Mouse (Mus musculus) lung, postnatal 0 days (tissue): Measurements from ENCODE around the gene Stxbp6. TPM values are rescaled to one million over a fixed set of nuclear protein-coding genes. Genes with fewer than 3 reads are reported as not detected.

Source experiments
- ATAC-seq: fragments of 200-750 bp; cut with Nextera tagmentation; 2 replicates; pipeline ENCODE4 v1.8.0; 2017; ENCODE audit warnings: moderate library complexity
- DNase-seq: peaks from one replicate; pipeline ENCODE4 v3.0.0-alpha.2; 2016; ENCODE audit warnings: low spot score
- H3K27ac ChIP-seq: fragments of 300-500 bp; sonication (generic); 2 replicates; pipeline ENCODE4 v1.5.1; 2014; ENCODE audit warnings: antibody characterized with exemption, mild to moderate bottlenecking, low read length, mixed read lengths
- H3K27me3 ChIP-seq: fragments of 300-500 bp; sonication (generic); replicated peaks from 2 replicates; pipeline ENCODE4 v1.6.1; 2014; ENCODE audit warnings: low read length, mixed read lengths; ENCODE audit not compliant: insufficient read depth
- H3K36me3 ChIP-seq: fragments of 300-500 bp; sonication (generic); 2 replicates; pipeline ENCODE4 v1.6.1; 2014; ENCODE audit warnings: low read length, mixed read lengths; ENCODE audit not compliant: insufficient read depth
- H3K4me1 ChIP-seq: fragments of 300-500 bp; sonication (generic); 2 replicates; pipeline ENCODE4 v1.6.1; 2014; ENCODE audit warnings: antibody characterized with exemption, low read depth, low read length, mixed read lengths; ENCODE audit not compliant: insufficient read depth
- H3K4me2 ChIP-seq: fragments of 300-500 bp; sonication (generic); replicated peaks from 2 replicates; pipeline ENCODE4 v1.6.1; 2014; ENCODE audit warnings: low read depth, mild to moderate bottlenecking, low read length, moderate library complexity, mixed read lengths
- H3K4me3 ChIP-seq: fragments of 300-500 bp; sonication (generic); 2 replicates; pipeline ENCODE4 v1.5.1; 2014; ENCODE audit warnings: low read depth, low read length
- H3K9ac ChIP-seq: fragments of 300-500 bp; sonication (generic); replicated peaks from 2 replicates; pipeline ENCODE4 v1.6.1; 2014; ENCODE audit warnings: low read depth, mild to moderate bottlenecking
- H3K9me3 ChIP-seq: fragments of 300-500 bp; sonication (generic); 2 replicates; pipeline ENCODE4 v1.6.1; 2016; ENCODE audit warnings: low read length, mixed read lengths
- CTCF ChIP-seq: IDR thresholded peaks from 2 replicates; pipeline ENCODE4 v1.5.1; 2016; ENCODE audit warnings: antibody characterized with exemption, mild to moderate bottlenecking
- EP300 ChIP-seq: IDR thresholded peaks from 2 replicates; pipeline ENCODE4 v1.6.1; 2016; ENCODE audit warnings: antibody characterized with exemption, mild to moderate bottlenecking, control low read depth
- WGBS: fragments of 180-500 bp; shearing (Covaris S2); extraction: QIAGEN DNeasy Blood & Tissue Kit; methylation state at CpG from one replicate; pipeline ENCODE4 v1.1.7; 2014; 5-methylcytosine and 5-hydroxymethylcytosine counted together
- polyA plus RNA-seq: library from polyadenylated mRNA; unstranded; fragments of >200 nt; fragmentation: Nextera tagmentation; extraction: Ambion mirVana; gene quantifications from 2 replicates; pipeline ENCODE4 v1.2.1, GENCODE M21; 2015

The Stxbp6 gene
- polyA plus RNA-seq, 1 experiment from 2014 or later: 22.1 TPM

DNA sequence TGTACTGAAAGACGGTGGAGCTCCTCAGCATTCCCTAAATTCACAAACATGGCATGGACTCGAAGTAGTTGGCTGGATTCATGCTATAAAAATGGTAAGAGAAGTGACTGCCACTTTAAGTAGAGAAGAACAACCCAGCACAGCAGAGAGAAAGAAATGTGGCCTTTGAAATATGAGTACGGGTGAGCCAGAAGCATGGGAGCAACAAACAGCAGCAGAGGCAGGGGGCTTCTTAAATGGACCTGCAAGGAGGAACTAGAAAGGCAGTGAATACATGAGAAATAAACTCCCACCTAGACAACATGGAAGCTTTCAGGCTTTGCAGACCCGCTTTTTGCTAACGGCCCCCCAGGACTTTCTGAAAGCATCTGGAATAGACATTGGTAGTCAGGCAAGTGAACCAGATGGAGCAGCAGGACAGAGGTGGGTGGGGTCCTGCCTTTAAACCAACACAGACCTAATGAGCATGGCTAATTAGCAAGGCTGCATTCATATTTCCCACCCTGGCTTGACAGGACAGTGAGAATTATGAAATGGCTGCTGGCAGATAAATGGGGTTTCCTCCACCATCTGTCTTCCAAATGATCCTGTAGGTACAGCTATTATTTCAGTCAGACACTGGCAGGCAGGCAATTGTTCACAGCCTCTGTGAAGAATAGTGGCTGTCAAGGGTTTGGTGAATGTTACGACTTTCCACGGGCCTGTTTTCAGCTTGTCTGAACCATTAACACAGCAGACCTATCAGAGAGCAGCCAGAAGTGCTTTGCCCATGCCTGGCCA is 234.7 kb downstream of the Stxbp6 start:
- Histone ChIP-seq H3K27ac (no peak overlapping the region), H3K9me3 (no peaks in the 10 kb centered on the region), H3K4me3 (no peak overlapping the region), H3K27me3 (no peaks in the 10 kb centered on the region), H3K4me2 (no peak overlapping the region), H3K9ac (no peak overlapping the region), H3K36me3 (no peaks in the 10 kb centered on the region), H3K4me1 (no peaks in the 10 kb centered on the region)
- ATAC-seq: no peak
- TF ChIP-seq CTCF (no peak), EP300 (no peak)
- no peak for DNase-seq
- 42% methylated on average over 7 of the region's 7 CpGs for WGBS

DNA sequence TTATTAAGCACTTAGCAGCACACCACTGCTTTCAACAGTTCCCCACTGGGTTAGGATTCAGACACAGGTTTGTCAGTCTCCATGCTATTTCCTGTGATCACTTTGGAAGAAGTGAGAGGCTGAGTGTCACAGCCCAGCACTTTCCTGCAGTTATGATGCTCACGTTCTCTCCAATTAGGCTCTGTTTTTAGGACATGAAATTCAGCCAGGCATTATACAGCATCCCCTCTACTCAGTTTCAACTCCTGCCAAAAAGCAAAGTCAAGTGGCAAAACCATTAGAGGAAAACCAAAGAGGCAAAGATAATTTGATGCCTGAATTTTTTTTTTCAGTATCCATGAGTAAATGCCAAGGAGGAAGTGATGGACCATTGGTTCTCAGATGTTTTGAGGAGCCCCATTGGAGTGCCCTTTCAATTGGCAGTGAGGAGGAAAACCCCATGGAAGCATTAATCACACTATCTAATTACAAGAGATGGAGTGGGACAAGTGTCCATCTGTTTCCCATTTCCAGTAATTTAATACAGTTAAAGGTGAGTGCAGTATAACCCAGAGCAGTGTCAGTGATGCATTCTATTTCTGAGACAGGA is 238.5 kb downstream of the Stxbp6 start:
- Histone ChIP-seq H3K4me1 (no peaks in the 10 kb centered on the region), H3K27me3 (no peaks in the 10 kb centered on the region), H3K9ac (no peak overlapping the region), H3K4me2 (no peak overlapping the region), H3K9me3 (no peaks in the 10 kb centered on the region), H3K27ac (no peak overlapping the region), H3K4me3 (no peak overlapping the region), H3K36me3 (no peaks in the 10 kb centered on the region)
- WGBS: 78% methylated on average over 1 of the region's 1 CpGs
- TF ChIP-seq EP300 (no peak), CTCF (no peak)
- DNase-seq (no peak), ATAC-seq (no peak)

DNA sequence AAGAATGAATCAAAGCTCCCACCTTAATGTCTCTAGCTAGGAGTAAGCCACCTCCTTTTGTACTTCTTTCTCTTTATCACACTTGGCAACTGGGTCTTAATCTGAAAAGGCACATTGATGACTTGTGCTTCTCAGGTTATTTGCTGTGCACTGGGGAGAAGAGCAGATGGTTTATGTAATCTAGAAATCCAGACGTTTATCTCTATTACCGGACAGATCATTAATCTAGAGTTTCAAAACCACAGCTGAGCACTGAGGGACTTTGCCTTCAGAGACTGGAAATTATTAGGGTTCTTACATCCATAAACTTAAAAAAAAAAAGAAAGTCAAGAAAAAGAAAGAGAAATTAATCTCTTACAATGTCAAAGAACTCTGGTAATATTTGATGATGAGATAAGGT is 262.6 kb downstream of the Stxbp6 start:
- Histone ChIP-seq H3K27me3 (no peaks in the 10 kb centered on the region), H3K4me2 (no peak overlapping the region), H3K4me3 (no peak overlapping the region), H3K9ac (no peak overlapping the region), H3K4me1 (no peaks in the 10 kb centered on the region), H3K9me3 (no peaks in the 10 kb centered on the region), H3K36me3 (no peaks in the 10 kb centered on the region), H3K27ac (no peak overlapping the region)
- no peak for ATAC-seq
- TF ChIP-seq CTCF: no peak
- TF ChIP-seq EP300: no peak
- WGBS: 43% methylated on average over 2 of the region's 2 CpGs
- no peak for DNase-seq

DNA sequence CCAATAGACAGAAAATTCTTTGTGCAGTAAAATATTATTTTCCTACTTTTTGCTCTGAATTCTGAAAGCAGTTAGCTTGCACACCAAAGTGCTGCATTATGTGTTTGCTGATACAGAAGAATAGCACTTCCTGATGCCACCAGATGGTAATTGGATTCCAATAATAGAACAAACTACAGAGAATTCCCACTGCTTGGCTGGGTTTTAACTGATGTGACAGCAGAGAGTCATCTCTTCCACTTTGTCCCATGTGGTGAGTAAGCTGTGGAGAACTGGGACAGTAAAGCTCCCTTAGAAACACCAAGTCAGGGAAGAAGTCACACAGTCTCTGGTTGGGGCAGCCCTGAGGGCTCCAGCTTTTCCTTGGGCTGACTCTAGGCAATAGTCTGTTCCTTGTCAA is 270.3 kb downstream of the Stxbp6 start:
- Histone ChIP-seq H3K4me3 (no peak overlapping the region), H3K9me3 (no peaks in the 10 kb centered on the region), H3K27ac (no peak overlapping the region), H3K4me1 (no peaks in the 10 kb centered on the region), H3K27me3 (no peaks in the 10 kb centered on the region), H3K4me2 (no peak overlapping the region), H3K9ac (no peak overlapping the region), H3K36me3 (no peaks in the 10 kb centered on the region)
- no peak for TF ChIP-seq CTCF
- no peak for TF ChIP-seq EP300
- ATAC-seq (no peak), DNase-seq (no peak)
